Mouse (Mus musculus): Measurements from ENCODE around the gene Mrpl27.

GRCm38 (mm10) chr11:94620766-94621457 is 32.7 kb upstream of the Mrpl27 start:
- TF ChIP-seq CTCF (IDR thresholded peaks at IDR 0.05; ENCODE audit: low read depth, low read length) (no peak), POLR2A (IDR thresholded peaks at IDR 0.05; ENCODE audit: extremely low read depth, insufficient read depth, low read length) (no peak)
